Mouse (Mus musculus) gastrocnemius, adult 18-20 months (tissue): ENCODE results near the gene Spata17. TPM values are rescaled to one million over a fixed set of nuclear protein-coding genes. Genes with fewer than 3 reads are reported as not detected.
"Not testable (repeated sequence)": the region's sequence is repeated elsewhere in the genome, so short reads cannot be mapped to it uniquely, and the experiment has no call there.

Experiments
- DNase-seq: peaks from one replicate; pipeline ENCODE4 v3.0.0; 2021; ENCODE audit warnings: low spot score
- total RNA-seq, 2 experiments: library from RNA; stranded (reverse); gene quantifications; 2 replicates each; pipeline ENCODE4 v1.2.3; 2021

Gene Spata17
- total RNA-seq, 2 experiments from 2014 or later = 0.33 TPM; not detected in 1

GRCm38 (mm10) chr1:187178546-187178945, 36.7 kb downstream of the Spata17 start:
- DNase-seq = no peak

GRCm38 (mm10) chr1:187175991-187176390, 39.3 kb downstream of the Spata17 start:
- DNase-seq = no peak

GRCm38 (mm10) chr1:187170361-187170760, 44.9 kb downstream of the Spata17 start:
- no peak for DNase-seq

- no peak for DNase-seq
Measured at GRCm38 (mm10) chr1:187169646-187170045, 45.6 kb downstream of the Spata17 start.

- DNase-seq = no peak
Measured at GRCm38 (mm10) chr1:187163571-187163970, 51.7 kb downstream of the Spata17 start.

- DNase-seq = no peak
Measured at GRCm38 (mm10) chr1:187155658-187156057, 59.6 kb downstream of the Spata17 start.

- no peak for DNase-seq
Measured at GRCm38 (mm10) chr1:187153681-187154080, 61.6 kb downstream of the Spata17 start.

- no peak for DNase-seq
Measured at GRCm38 (mm10) chr1:187152571-187152970, 62.7 kb downstream of the Spata17 start.

- DNase-seq = no peak
Measured at GRCm38 (mm10) chr1:187142984-187143383, 72.3 kb downstream of the Spata17 start.

GRCm38 (mm10) chr1:187137426-187137825, 77.8 kb downstream of the Spata17 start:
- DNase-seq = peak; percentile 22

- DNase-seq = no peak
Measured at GRCm38 (mm10) chr1:187135887-187136286, 79.4 kb downstream of the Spata17 start.

GRCm38 (mm10) chr1:187133841-187134240, 81.4 kb downstream of the Spata17 start:
- no peak for DNase-seq

- DNase-seq = no peak
Measured at GRCm38 (mm10) chr1:187132348-187132747, 82.9 kb downstream of the Spata17 start.

GRCm38 (mm10) chr1:187127548-187127947, 87.7 kb downstream of the Spata17 start:
- DNase-seq = not testable (repeated sequence)

GRCm38 (mm10) chr1:187125733-187126132, 89.5 kb downstream of the Spata17 start:
- no peak for DNase-seq

- DNase-seq = no peak
Measured at GRCm38 (mm10) chr1:187124967-187125366, 90.3 kb downstream of the Spata17 start.

- no peak for DNase-seq
Measured at GRCm38 (mm10) chr1:187119300-187119699, 96.0 kb downstream of the Spata17 start.

- DNase-seq = no peak
Measured at GRCm38 (mm10) chr1:187118108-187118507, 97.2 kb downstream of the Spata17 start.

GRCm38 (mm10) chr1:187113716-187114115, 101.5 kb downstream of the Spata17 start:
- DNase-seq = no peak

GRCm38 (mm10) chr1:187102130-187102529, 113.1 kb downstream of the Spata17 start:
- DNase-seq = no peak

GRCm38 (mm10) chr1:187101202-187101601, 114.1 kb downstream of the Spata17 start:
- no peak for DNase-seq

- no peak for DNase-seq
Measured at GRCm38 (mm10) chr1:187100624-187101023, 114.6 kb downstream of the Spata17 start.

- no peak for DNase-seq
Measured at GRCm38 (mm10) chr1:187098285-187098684, 117.0 kb downstream of the Spata17 start.

GRCm38 (mm10) chr1:187092546-187092945, 122.7 kb downstream of the Spata17 start:
- DNase-seq = no peak
